Mouse (Mus musculus): ENCODE data around the gene Adgrg1. TPM values are rescaled to one million over a fixed set of nuclear protein-coding genes. Genes with fewer than 3 reads are reported as not detected.

Adgrg1 gene
- total and polyA plus RNA-seq, 3 experiments: 52.1 to 107 (median 67.8) TPM

DNA sequence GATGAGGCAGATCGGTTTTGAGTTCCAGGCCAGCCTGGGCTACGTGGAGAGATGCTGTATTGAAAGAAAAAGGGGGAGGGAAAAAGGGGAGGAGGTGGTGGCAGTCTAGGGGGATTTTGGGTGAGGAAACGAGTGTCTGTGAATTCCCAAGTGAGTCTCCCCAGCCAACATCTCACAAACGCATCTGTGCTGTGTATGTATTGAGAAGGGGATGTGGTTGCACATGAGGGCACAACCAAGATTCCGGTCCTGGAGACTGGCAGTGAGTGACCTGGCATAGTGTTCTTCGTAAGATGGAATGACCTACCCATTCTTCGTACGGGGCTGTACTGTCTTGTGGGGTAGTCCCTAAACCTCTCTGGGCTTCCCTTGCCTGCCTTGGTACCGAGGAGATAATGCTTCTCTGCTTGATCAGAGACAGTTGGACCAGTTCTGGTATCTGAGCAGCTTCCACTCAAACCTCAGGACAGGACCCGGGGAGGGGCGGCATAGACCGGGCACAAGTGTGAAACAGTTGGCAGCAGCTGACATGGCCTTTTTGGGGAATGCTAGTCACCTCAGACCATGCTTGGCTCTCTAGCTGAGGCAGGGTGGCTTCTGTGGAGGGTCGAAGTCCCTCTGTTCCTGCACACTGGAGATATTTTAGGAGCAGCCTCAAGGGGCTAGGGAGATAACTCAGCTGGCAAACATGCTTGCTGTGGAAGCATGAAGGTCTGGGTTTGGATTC, 4.2 kb downstream of the Adgrg1 start:
- Histone ChIP-seq H3K36me3 (ENCODE audit: control insufficient read depth, insufficient read depth, low read length) (no peaks in the 10 kb centered on the region), H3K9ac (ENCODE audit: low read depth, low read length) (no peak overlapping the region), H3K27me3 (ENCODE audit: control insufficient read depth, insufficient read depth, low read length) (no peaks in the 10 kb centered on the region), H3K27ac (no peak overlapping the region), H3K4me3 (no peak overlapping the region), H3K79me2 (replicated peaks; ENCODE audit: control insufficient read depth, insufficient read depth, low read length) (no peaks in the 10 kb centered on the region), H3K4me1 (ENCODE audit: control insufficient read depth, insufficient read depth, low read length) (peaks cover 5% of the 10 kb centered on the region)
- DNase-seq: no peak
- no peak for TF ChIP-seq EP300 (IDR thresholded peaks at IDR 0.05; ENCODE audit: insufficient read depth, low read depth, low read length)
- TF ChIP-seq POLR2A (IDR thresholded peaks at IDR 0.05; ENCODE audit: insufficient read depth, low read depth, low read length): no peak
- TF ChIP-seq CTCF (IDR thresholded peaks at IDR 0.05): no peak
- 65% methylated on average over 13 of the region's 13 CpGs for WGBS
- intact Hi-C loops (cut with DNase I): no loop called here

GRCm38 (mm10) chr8:94980176-94980575, 5.6 kb downstream of the Adgrg1 start:
- 95% methylated on average over 5 of the region's 5 CpGs for WGBS
- intact Hi-C loops (cut with DNase I): no loop called here
- no peaks in the 10 kb centered on the region for H3K79me2 ChIP-seq (replicated peaks; ENCODE audit: control insufficient read depth, insufficient read depth, low read length)
- TF ChIP-seq CTCF (IDR thresholded peaks at IDR 0.05) (no peak), POLR2A (IDR thresholded peaks at IDR 0.05; ENCODE audit: insufficient read depth, low read depth, low read length) (no peak), EP300 (IDR thresholded peaks at IDR 0.05; ENCODE audit: insufficient read depth, low read depth, low read length) (no peak)
- DNase-seq: no peak
- no peak overlapping the region for H3K4me3 ChIP-seq
- peaks cover 7% of the 10 kb centered on the region for H3K4me1 ChIP-seq (ENCODE audit: control insufficient read depth, insufficient read depth, low read length)
- H3K9ac ChIP-seq (ENCODE audit: low read depth, low read length): no peak overlapping the region
- H3K27ac ChIP-seq: no peak overlapping the region
- H3K27me3 ChIP-seq (ENCODE audit: control insufficient read depth, insufficient read depth, low read length): no peaks in the 10 kb centered on the region
- no peaks in the 10 kb centered on the region for H3K36me3 ChIP-seq (ENCODE audit: control insufficient read depth, insufficient read depth, low read length)

DNA sequence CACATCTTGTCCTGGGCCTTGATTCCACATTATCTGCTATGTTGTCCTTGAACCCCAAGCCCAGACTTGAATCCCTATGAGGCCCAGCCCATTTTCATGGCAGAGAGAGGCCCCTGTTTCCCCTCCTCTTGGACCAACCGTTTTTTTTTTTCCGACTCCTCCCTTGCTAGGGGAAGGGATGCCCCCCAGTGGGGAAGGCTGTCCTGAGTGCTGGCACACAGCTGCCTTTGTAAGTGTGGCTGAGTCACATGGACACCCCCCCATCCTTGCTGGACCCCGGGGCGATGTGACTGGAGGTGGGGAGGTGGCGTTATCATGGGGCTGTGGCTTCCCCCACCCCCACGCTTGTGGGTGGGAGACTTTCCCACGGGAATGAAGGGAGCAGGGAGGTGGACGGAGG, 6.4 kb downstream of the Adgrg1 start:
- Histone ChIP-seq H3K9ac (ENCODE audit: low read depth, low read length) (no peak overlapping the region), H3K36me3 (ENCODE audit: control insufficient read depth, insufficient read depth, low read length) (no peaks in the 10 kb centered on the region), H3K79me2 (replicated peaks; ENCODE audit: control insufficient read depth, insufficient read depth, low read length) (no peaks in the 10 kb centered on the region), H3K4me3 (no peak overlapping the region), H3K27me3 (ENCODE audit: control insufficient read depth, insufficient read depth, low read length) (no peaks in the 10 kb centered on the region), H3K27ac (no peak overlapping the region), H3K4me1 (ENCODE audit: control insufficient read depth, insufficient read depth, low read length) (peaks cover 7% of the 10 kb centered on the region)
- intact Hi-C loops (cut with DNase I): no loop called here
- TF ChIP-seq POLR2A (IDR thresholded peaks at IDR 0.05; ENCODE audit: insufficient read depth, low read depth, low read length): no peak
- TF ChIP-seq EP300 (IDR thresholded peaks at IDR 0.05; ENCODE audit: insufficient read depth, low read depth, low read length): no peak
- TF ChIP-seq CTCF (IDR thresholded peaks at IDR 0.05): no peak
- WGBS: 56% methylated on average over 8 of the region's 8 CpGs
- DNase-seq: no peak

- no peak overlapping the region for H3K9ac ChIP-seq (ENCODE audit: low read depth, low read length)
- no peak for TF ChIP-seq POLR2A (IDR thresholded peaks at IDR 0.05; ENCODE audit: insufficient read depth, low read depth, low read length)
- no peak for TF ChIP-seq EP300 (IDR thresholded peaks at IDR 0.05; ENCODE audit: insufficient read depth, low read depth, low read length)
- no peak for TF ChIP-seq CTCF (IDR thresholded peaks at IDR 0.05)
- no peaks in the 10 kb centered on the region for H3K27me3 ChIP-seq (ENCODE audit: control insufficient read depth, insufficient read depth, low read length)
- H3K4me3 ChIP-seq: no peak overlapping the region
- no peak for DNase-seq
- H3K4me1 ChIP-seq (ENCODE audit: control insufficient read depth, insufficient read depth, low read length): peaks cover 7% of the 10 kb centered on the region
- WGBS: 63% methylated on average over 7 of the region's 7 CpGs
- H3K27ac ChIP-seq: no peak overlapping the region
- H3K36me3 ChIP-seq (ENCODE audit: control insufficient read depth, insufficient read depth, low read length): no peaks in the 10 kb centered on the region
- intact Hi-C loops (cut with DNase I): no loop called here
- no peaks in the 10 kb centered on the region for H3K79me2 ChIP-seq (replicated peaks; ENCODE audit: control insufficient read depth, insufficient read depth, low read length)
Measured at GRCm38 (mm10) chr8:94981848-94982247, 7.3 kb downstream of the Adgrg1 start.

- intact Hi-C loops (cut with DNase I): no loop called here
- no peaks in the 10 kb centered on the region for H3K27me3 ChIP-seq (ENCODE audit: control insufficient read depth, insufficient read depth, low read length)
- H3K4me1 ChIP-seq (ENCODE audit: control insufficient read depth, insufficient read depth, low read length): peaks cover 4% of the 10 kb centered on the region
- no peak overlapping the region for H3K9ac ChIP-seq (ENCODE audit: low read depth, low read length)
- TF ChIP-seq EP300 (IDR thresholded peaks at IDR 0.05; ENCODE audit: insufficient read depth, low read depth, low read length) (no peak), CTCF (IDR thresholded peaks at IDR 0.05) (no peak), POLR2A (IDR thresholded peaks at IDR 0.05; ENCODE audit: insufficient read depth, low read depth, low read length) (no peak)
- no peak overlapping the region for H3K4me3 ChIP-seq
- no peak overlapping the region for H3K27ac ChIP-seq
- DNase-seq: no peak
- H3K36me3 ChIP-seq (ENCODE audit: control insufficient read depth, insufficient read depth, low read length): no peaks in the 10 kb centered on the region
- no peaks in the 10 kb centered on the region for H3K79me2 ChIP-seq (replicated peaks; ENCODE audit: control insufficient read depth, insufficient read depth, low read length)
- WGBS: 36% methylated on average over 4 of the region's 5 CpGs
Measured at GRCm38 (mm10) chr8:94983146-94983545, 8.6 kb downstream of the Adgrg1 start.

GRCm38 (mm10) chr8:94983881-94984516, 9.4 kb downstream of the Adgrg1 start:
- Histone ChIP-seq H3K9ac (ENCODE audit: low read depth, low read length) (peak overlapping the region; percentile 69), H3K27me3 (ENCODE audit: control insufficient read depth, insufficient read depth, low read length) (no peaks in the 10 kb centered on the region), H3K79me2 (replicated peaks; ENCODE audit: control insufficient read depth, insufficient read depth, low read length) (no peaks in the 10 kb centered on the region), H3K36me3 (ENCODE audit: control insufficient read depth, insufficient read depth, low read length) (no peaks in the 10 kb centered on the region), H3K27ac (peak overlapping the region; percentile 93), H3K4me1 (ENCODE audit: control insufficient read depth, insufficient read depth, low read length) (peaks cover 7% of the 10 kb centered on the region), H3K4me3 (peak overlapping the region; percentile 57)
- intact Hi-C loops (cut with DNase I): loop anchor here (2.0 kb wide), 1 partner anchor 17 kb away; no protein-coding TSS in a partner anchor
- DNase-seq: peak; percentile 74 to 77
- WGBS: 13% methylated on average over 10 of the region's 10 CpGs
- TF ChIP-seq POLR2A (IDR thresholded peaks at IDR 0.05; ENCODE audit: insufficient read depth, low read depth, low read length): peak; percentile 92
- TF ChIP-seq CTCF (IDR thresholded peaks at IDR 0.05): no peak
- TF ChIP-seq EP300 (IDR thresholded peaks at IDR 0.05; ENCODE audit: insufficient read depth, low read depth, low read length): 0 out of 2 replicates have a peak, but pooled peaks have one; percentile 28
